ENCODE assay signal across 15 mouse cellular contexts in the genomic region with DNA sequence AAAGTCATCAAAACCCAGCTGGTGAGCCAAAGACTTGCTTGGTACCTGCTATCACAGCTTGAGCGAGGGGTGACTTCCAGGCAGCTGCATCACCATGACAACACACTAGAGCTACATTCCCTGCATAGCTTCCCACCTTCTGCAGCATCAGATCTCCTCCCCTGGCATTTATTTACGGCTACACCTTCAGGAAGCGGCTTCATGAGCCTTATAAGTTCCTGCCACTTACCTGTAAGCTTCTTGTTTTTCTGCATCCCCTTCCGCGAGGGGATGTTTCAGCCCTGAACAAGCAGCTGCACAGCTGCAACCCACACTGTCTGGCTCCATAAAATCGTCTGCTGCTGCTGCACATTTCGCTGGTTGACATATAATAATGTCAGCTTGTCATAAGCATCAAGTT. TPM values are rescaled to one million over a fixed set of nuclear protein-coding genes. Genes with fewer than 3 reads are reported as not detected.
DNase-seq lines count a peak whose midpoint lies in the region; ATAC-seq and TF ChIP-seq lines count a peak whose summit lies in the region.
"Had no signal": no experiment of that assay in that cellular context is flagged by ENCODE, and none has a peak within 500 bp of the region (broad histone marks: within the 10 kb centered on the region; RNA-seq: fewer than 3 reads in every experiment).

No protein-coding gene starts in this region.

- no peaks in the 10 kb centered on the region for H3K9me3 ChIP-seq in hindbrain, postnatal 0 days (ENCODE audit: low read length)
- no peaks in the 10 kb centered on the region for H3K9me3 ChIP-seq in heart, embryonic 10.5 days

- peak overlapping the region; percentile 64; the same call in 1 of the 2 replicates for H3K27ac ChIP-seq in hindbrain, postnatal 0 days
- H3K27ac ChIP-seq in heart, embryonic 10.5 days: no peak overlapping the region

- H3K4me3 ChIP-seq in hindbrain, postnatal 0 days (ENCODE audit: low read length): no peak overlapping the region
- no peak overlapping the region for H3K4me3 ChIP-seq in heart, embryonic 10.5 days

- H3K27me3 ChIP-seq in hindbrain, postnatal 0 days (ENCODE audit: insufficient read depth, low read length): no peaks in the 10 kb centered on the region
- no peaks in the 10 kb centered on the region for H3K27me3 ChIP-seq in heart, embryonic 10.5 days (ENCODE audit: insufficient read depth, poor library complexity, severe bottlenecking)

- H3K4me2 ChIP-seq in hindbrain, postnatal 0 days (ENCODE audit: low read depth, low read length): peak overlapping the region; percentile 27; the same call in 1 of the 2 replicates

- H3K36me3 ChIP-seq in hindbrain, postnatal 0 days (ENCODE audit: insufficient read depth, low read length): no peaks in the 10 kb centered on the region
- no peaks in the 10 kb centered on the region for H3K36me3 ChIP-seq in heart, embryonic 10.5 days

- no peak for TF ChIP-seq CTCF in hindbrain, postnatal 0 days (IDR thresholded peaks at IDR 0.05; ENCODE audit: low read depth)

- WGBS in hindbrain, postnatal 0 days: 23% methylated on average over 7 of the region's 7 CpGs
- WGBS in heart, embryonic 10.5 days: 45% methylated on average over 7 of the region's 7 CpGs

- peak; percentile 77; the same call in 1 of the 2 replicates for ATAC-seq in frontal cortex, adult (ENCODE audit: low TSS enrichment)
- peak; percentile 83 for ATAC-seq in hindbrain, postnatal 0 days
- ATAC-seq: inflammation-experienced regulatory T-cells, adult 6 months had no signal

- no peak overlapping the region for H3K9ac ChIP-seq in hindbrain, postnatal 0 days (replicated peaks; ENCODE audit: low read length)

- no peaks in the 10 kb centered on the region for H3K4me1 ChIP-seq in hindbrain, postnatal 0 days (ENCODE audit: insufficient read depth, low read length)
- H3K4me1 ChIP-seq in heart, embryonic 10.5 days: peaks cover 17% of the 10 kb centered on the region; the same call in 1 of the 2 replicates

- DNase-seq in frontal cortex, postnatal 10 days (ENCODE audit: low spot score in 2 of 2): no peak
- peak; percentile 13 to 16 for DNase-seq in right cerebral cortex, adult 2 months (ENCODE audit: low spot score in 2 of 2)
- DNase-seq in right cerebral cortex, postnatal 36 days (ENCODE audit: low spot score in 2 of 2): no peak
- peak; percentile 67 for DNase-seq in hindbrain, postnatal 0 days (ENCODE audit: low spot score)
- DNase-seq in thymus, postnatal 25 days: peak; percentile 61
- no peak for DNase-seq in layer of hippocampus, adult 9-11 months
- no peak for DNase-seq in heart, embryonic 10.5 days (ENCODE audit: low spot score)
- DNase-seq: adrenal gland, adult 2 months; cerebellum, adult 2 months; heart, adult 18-20 months; lung, postnatal 4 days had no signal

RNA-seq across cellular contexts. Expression of a gene that starts 14.8 kb away (rescaled TPM):
- not detected in 2 replicates for total RNA-seq in hindbrain, postnatal 0 days (2014; rRNA removed)
- not detected in 2 replicates for polyA plus RNA-seq in hindbrain, postnatal 0 days (2015; fragmentation: Nextera tagmentation; extraction: Ambion mirVana)
- polyA plus RNA-seq in heart, embryonic 10.5 days (2016; fragmentation: Nextera tagmentation; extraction: Ambion mirVana): not detected in 2 replicates
- total RNA-seq: adrenal gland, adult 2 months; heart, adult 18-20 months; liver, adult 2 months had no signal
- polyA plus RNA-seq: inflammation-experienced regulatory T-cells, adult 6 months; liver, adult 2 months; neural tube, embryonic 11.5 days had no signal

RNA-seq across cellular contexts. Expression of a gene that starts 33.4 kb away (rescaled TPM):
- total RNA-seq in hindbrain, postnatal 0 days (2014; rRNA removed): 0.73 and 5.5 TPM in 2 replicates
- 2.0 and 2.5 TPM in 2 replicates for polyA plus RNA-seq in hindbrain, postnatal 0 days (2015; fragmentation: Nextera tagmentation; extraction: Ambion mirVana)
- polyA plus RNA-seq in heart, embryonic 10.5 days (2016; fragmentation: Nextera tagmentation; extraction: Ambion mirVana): 0.38 TPM in 1 of 2 replicates, not detected in the other
- total RNA-seq: adrenal gland, adult 2 months; heart, adult 18-20 months; liver, adult 2 months had no signal
- polyA plus RNA-seq: adrenal gland, adult 2 months; liver, adult 2 months had no signal

Comparison
In these comparisons a context has a peak if more than half of its experiments do, and no peak if none do; other contexts are left out.
1. DNase-seq: peak in right cerebral cortex, adult 2 months (2 of 2), hindbrain, postnatal 0 days (single experiment) and thymus, postnatal 25 days (single experiment); none in frontal cortex, postnatal 10 days (0 of 2), right cerebral cortex, postnatal 36 days (0 of 2), layer of hippocampus, adult 9-11 months (single experiment) and heart, embryonic 10.5 days (single experiment).